Mouse (Mus musculus) hindbrain, embryonic 10.5 days (tissue): ENCODE results near the gene Diablo. TPM values are rescaled to one million over a fixed set of nuclear protein-coding genes. Genes with fewer than 3 reads are reported as not detected.
"Not testable (repeated sequence)": the region's sequence is repeated elsewhere in the genome, so short reads cannot be mapped to it uniquely, and the experiment has no call there.

Experiments used
- DNase-seq: peaks from one replicate; pipeline ENCODE4 v3.0.0-alpha.2; 2017; ENCODE audit warnings: low spot score
- H3K27ac ChIP-seq: fragments of 300-500 bp; sonication (generic); 2 replicates; pipeline ENCODE4 v1.5.1; 2016; ENCODE audit warnings: mild to moderate bottlenecking, moderate library complexity
- H3K27me3 ChIP-seq: fragments of 300-500 bp; sonication (generic); 2 replicates; pipeline ENCODE4 v1.6.1; 2016; ENCODE audit warnings: mild to moderate bottlenecking; ENCODE audit not compliant: poor library complexity, insufficient read depth, severe bottlenecking
- H3K36me3 ChIP-seq: fragments of 300-500 bp; sonication (generic); 2 replicates; pipeline ENCODE4 v1.6.1; 2016; ENCODE audit warnings: mild to moderate bottlenecking, moderate library complexity
- H3K4me1 ChIP-seq: fragments of 300-500 bp; sonication (generic); replicated peaks from 2 replicates; pipeline ENCODE4 v1.6.1; 2016; ENCODE audit warnings: mild to moderate bottlenecking
- H3K4me3 ChIP-seq: fragments of 300-500 bp; sonication (generic); 2 replicates; pipeline ENCODE4 v1.5.1; 2016; ENCODE audit warnings: mild to moderate bottlenecking, moderate library complexity
- H3K9me3 ChIP-seq: fragments of 300-500 bp; sonication (generic); 2 replicates; pipeline ENCODE4 v1.6.1; 2016; ENCODE audit warnings: mild to moderate bottlenecking, moderate library complexity
- WGBS: fragments of 180-500 bp; shearing (Covaris S2); methylation state at CpG from one replicate; pipeline ENCODE4 v1.1.7; 2016; 5-methylcytosine and 5-hydroxymethylcytosine counted together
- polyA plus RNA-seq: library from polyadenylated mRNA; unstranded; fragments of >200 nt; fragmentation: Nextera tagmentation; extraction: Ambion mirVana; gene quantifications from 2 replicates; pipeline ENCODE4 v1.2.1, GENCODE M21; 2016

Diablo gene
- polyA plus RNA-seq, 1 experiment from 2014 or later = 149 TPM

DNA sequence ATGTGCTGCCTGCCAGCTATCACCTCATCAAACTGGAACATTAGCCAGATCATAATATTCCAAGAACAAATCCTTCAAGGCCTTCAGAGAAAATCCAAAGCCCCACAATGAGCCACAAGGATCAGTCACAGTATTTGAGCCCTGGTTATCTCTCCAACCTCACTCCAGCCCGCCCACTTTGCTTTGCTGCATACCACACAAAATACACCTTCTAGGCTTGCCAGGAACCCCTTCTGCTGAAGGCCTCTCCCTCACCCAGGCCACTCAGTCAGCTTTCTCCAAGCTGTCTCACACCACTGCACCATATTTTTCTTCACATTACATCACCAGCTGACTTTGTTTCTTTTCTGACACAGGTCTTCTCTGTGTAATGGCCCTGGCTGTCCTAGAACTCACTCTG, 1.8 kb downstream of the Diablo start:
- Histone ChIP-seq H3K4me1 (peaks cover 33% of the 10 kb centered on the region), H3K27me3 (no peaks in the 10 kb centered on the region), H3K27ac (no peak overlapping the region), H3K9me3 (no peaks in the 10 kb centered on the region), H3K36me3 (peaks cover 32% of the 10 kb centered on the region), H3K4me3 (peak overlapping the region; percentile 97; the same call in 1 of the 2 replicates)
- DNase-seq = no peak
- 88% methylated on average over 1 of the region's 1 CpGs for WGBS

DNA sequence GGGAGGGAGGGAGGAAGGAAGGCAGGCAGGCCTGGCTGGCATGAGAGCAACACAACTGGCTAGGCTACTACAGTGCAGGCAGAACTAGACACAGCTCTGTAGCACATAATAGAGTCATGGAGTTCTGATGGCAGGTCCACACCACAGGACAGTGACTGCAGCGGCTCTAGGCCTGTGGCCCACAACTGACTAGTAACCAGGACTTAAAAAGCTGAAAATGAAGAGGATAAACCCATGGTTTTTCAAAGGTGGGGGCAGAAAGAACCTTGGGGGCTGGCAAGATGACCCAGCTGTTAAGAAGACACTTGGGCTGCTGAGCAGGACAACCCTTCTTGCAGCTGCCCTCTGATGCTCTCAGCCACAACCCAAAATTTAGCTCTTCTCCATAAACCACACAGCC, 2.4 kb downstream of the Diablo start:
- peaks cover 35% of the 10 kb centered on the region for H3K36me3 ChIP-seq
- H3K27ac ChIP-seq = no peak overlapping the region
- no peak overlapping the region for H3K4me3 ChIP-seq
- peaks cover 33% of the 10 kb centered on the region for H3K4me1 ChIP-seq
- no peak for DNase-seq
- 87% methylated on average over 1 of the region's 1 CpGs for WGBS
- no peaks in the 10 kb centered on the region for H3K27me3 ChIP-seq
- no peaks in the 10 kb centered on the region for H3K9me3 ChIP-seq

DNA sequence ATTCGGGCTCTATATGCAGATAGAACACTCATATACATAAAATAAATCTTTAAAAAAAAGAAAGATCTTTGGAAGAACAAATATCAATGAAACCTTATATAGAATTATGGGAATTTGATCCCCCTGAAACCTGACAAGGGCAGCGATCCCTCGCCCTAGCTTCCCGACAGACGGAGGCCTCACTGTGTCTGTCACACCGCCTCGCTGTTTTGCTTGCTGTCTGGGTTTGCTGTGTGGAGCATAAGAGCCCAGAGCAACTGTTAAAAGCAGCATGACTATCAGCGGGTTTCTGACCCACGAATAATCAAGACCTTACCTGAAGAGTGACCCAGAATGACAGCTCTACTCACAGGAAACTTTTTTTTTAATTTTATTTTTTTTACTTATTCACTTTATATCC, 3.3 kb downstream of the Diablo start:
- no peak overlapping the region for H3K27ac ChIP-seq
- peaks cover 41% of the 10 kb centered on the region for H3K36me3 ChIP-seq
- DNase-seq = no peak
- H3K4me3 ChIP-seq = no peak overlapping the region
- peaks cover 33% of the 10 kb centered on the region for H3K4me1 ChIP-seq
- WGBS = 88% methylated on average over 9 of the region's 9 CpGs
- H3K9me3 ChIP-seq = no peaks in the 10 kb centered on the region
- H3K27me3 ChIP-seq = no peaks in the 10 kb centered on the region

DNA sequence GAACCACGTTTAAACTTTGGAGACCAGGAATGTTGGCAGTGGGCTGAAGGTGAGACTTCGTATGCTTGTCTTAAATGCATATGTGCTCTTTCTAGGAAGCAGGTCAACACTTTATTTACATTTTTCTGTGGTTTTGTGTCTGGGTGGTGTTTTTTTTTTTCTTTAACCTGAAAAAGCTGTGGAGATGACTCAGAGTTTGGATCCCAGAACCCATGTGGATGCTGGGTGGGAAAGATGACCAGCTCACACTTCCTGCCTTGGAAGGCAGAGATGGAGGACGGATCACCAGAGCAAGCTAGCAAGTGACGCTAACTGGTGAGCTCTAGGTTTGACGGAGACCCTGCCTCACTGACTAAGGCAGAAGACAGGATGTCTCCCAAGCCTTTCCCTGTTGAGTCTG, 9.1 kb downstream of the Diablo start:
- no peak overlapping the region for H3K4me3 ChIP-seq
- peaks cover 93% of the 10 kb centered on the region for H3K36me3 ChIP-seq
- H3K4me1 ChIP-seq = 0 out of 2 replicates have a peak, but pooled peaks cover 2% of the 10 kb centered on the region
- DNase-seq = no peak
- no peaks in the 10 kb centered on the region; the same call in 1 of the 2 replicates for H3K27me3 ChIP-seq
- 93% methylated on average over 5 of the region's 5 CpGs for WGBS
- no peaks in the 10 kb centered on the region for H3K9me3 ChIP-seq
- no peak overlapping the region for H3K27ac ChIP-seq

DNA sequence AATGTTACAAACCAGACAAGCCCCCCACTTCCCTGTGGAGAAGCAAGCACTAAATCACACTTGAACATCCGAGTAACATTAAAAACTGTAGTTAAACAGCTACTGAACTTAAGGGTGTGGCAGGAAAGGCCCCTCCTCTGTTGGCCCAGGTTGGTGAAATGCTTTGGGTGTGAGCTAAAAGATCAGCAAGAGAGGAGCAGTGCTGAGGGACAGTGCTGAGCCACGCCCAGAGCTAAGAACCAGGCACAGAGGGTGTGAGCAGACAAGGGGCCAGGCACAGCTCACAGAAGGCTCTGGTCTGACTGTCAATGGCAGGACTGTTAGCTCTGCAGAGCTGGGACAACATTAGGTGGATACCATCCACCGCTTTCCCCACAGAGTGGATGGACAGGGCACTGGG, 11.9 kb downstream of the Diablo start:
- 86% methylated on average over 3 of the region's 3 CpGs for WGBS
- no peak for DNase-seq
- H3K4me1 ChIP-seq = peaks cover 22% of the 10 kb centered on the region
- peaks cover 67% of the 10 kb centered on the region for H3K36me3 ChIP-seq
- peaks cover 15% of the 10 kb centered on the region for H3K27me3 ChIP-seq
- no peak overlapping the region for H3K27ac ChIP-seq
- no peaks in the 10 kb centered on the region for H3K9me3 ChIP-seq
- no peak overlapping the region for H3K4me3 ChIP-seq

DNA sequence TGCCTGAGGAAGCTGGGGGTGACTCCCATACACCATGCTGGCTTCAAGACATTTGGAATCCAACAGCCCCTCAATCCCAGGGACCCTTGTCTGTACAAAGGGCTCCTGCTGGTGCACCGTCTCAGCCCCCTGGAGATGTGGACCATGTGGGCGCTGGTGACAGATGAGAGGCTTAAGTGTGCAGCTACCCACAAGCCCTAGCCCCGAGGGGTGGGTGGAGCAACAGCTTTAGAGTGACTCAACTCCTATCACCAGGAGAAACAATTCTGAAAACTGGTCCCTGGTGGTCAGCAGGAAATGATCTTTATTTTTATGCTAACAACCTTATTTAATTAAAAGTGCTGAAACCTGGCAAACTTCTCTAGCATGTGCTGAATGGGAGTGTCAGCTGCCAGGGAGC, 12.6 kb downstream of the Diablo start:
- not testable (repeated sequence) for H3K27ac ChIP-seq, H3K9me3 ChIP-seq, DNase-seq, H3K4me3 ChIP-seq
- Histone ChIP-seq H3K4me1 (peaks cover 22% of the 10 kb centered on the region), H3K27me3 (peaks cover 22% of the 10 kb centered on the region), H3K36me3 (peaks cover 60% of the 10 kb centered on the region)
- 86% methylated on average over 3 of the region's 3 CpGs for WGBS

DNA sequence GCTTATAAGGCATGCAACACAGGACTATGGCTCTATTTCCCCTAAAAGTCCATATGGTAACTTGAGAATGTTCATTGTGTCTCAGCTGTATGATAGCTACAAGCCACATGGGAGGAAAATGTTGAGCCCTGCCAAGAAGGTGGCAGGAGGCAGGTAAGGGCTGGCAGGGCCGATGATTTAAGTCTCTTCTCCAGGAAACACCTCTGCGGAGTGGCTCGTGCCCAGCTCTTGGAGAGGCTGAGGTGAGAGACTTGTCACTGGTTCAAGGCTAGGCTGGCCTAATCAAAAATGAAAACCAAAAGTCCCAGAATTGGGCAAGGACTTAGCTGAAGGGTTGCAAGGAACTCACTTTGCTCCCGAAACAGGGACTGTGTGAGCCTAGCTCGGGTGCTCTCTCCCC, 13.8 kb downstream of the Diablo start, which contains the start of gene B3gnt4:
Gene B3gnt4 (plus strand): TSS at position 301 of the 400 bp plus-strand sequence.
- Histone ChIP-seq H3K4me3 (peak within 1 kb of the TSS; percentile 67; the same call in 1 of the 2 replicates), H3K4me1 (peaks cover 22% of the 10 kb centered on the region), H3K27ac (no peak within 1 kb of the TSS), H3K36me3 (peaks cover 47% of the 10 kb centered on the region), H3K9me3 (no peaks in the 10 kb centered on the region), H3K27me3 (peaks cover 27% of the 10 kb centered on the region)
- DNase-seq = no peak
- 90% methylated on average over 5 of the region's 5 CpGs for WGBS

DNA sequence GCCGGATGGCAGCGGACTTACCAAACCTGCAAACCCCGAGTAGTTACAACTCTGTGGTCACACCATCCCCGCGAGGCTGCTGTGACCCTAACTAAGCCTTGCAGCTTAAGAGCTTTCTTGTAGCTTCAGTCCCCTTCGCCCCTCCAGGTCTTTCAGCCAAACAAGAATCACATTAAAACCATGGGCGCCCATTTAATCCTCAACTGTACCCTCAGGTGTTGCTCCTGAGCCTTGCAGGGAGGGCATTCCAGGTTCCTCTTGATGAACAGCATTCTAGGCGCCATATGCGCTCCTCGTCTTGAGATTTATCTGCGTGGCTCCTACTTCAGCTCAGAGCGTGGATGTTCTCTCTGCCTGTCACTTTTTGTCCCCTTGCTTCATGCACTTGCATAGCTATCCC, 15.1 kb downstream of the Diablo start:
- WGBS = 10% methylated on average over 12 of the region's 12 CpGs
- DNase-seq = no peak
- Histone ChIP-seq H3K9me3 (no peaks in the 10 kb centered on the region), H3K36me3 (peaks cover 35% of the 10 kb centered on the region), H3K4me3 (peak overlapping the region; percentile 67), H3K27ac (peak overlapping the region; percentile 85), H3K4me1 (peaks cover 22% of the 10 kb centered on the region), H3K27me3 (peaks cover 30% of the 10 kb centered on the region)

DNA sequence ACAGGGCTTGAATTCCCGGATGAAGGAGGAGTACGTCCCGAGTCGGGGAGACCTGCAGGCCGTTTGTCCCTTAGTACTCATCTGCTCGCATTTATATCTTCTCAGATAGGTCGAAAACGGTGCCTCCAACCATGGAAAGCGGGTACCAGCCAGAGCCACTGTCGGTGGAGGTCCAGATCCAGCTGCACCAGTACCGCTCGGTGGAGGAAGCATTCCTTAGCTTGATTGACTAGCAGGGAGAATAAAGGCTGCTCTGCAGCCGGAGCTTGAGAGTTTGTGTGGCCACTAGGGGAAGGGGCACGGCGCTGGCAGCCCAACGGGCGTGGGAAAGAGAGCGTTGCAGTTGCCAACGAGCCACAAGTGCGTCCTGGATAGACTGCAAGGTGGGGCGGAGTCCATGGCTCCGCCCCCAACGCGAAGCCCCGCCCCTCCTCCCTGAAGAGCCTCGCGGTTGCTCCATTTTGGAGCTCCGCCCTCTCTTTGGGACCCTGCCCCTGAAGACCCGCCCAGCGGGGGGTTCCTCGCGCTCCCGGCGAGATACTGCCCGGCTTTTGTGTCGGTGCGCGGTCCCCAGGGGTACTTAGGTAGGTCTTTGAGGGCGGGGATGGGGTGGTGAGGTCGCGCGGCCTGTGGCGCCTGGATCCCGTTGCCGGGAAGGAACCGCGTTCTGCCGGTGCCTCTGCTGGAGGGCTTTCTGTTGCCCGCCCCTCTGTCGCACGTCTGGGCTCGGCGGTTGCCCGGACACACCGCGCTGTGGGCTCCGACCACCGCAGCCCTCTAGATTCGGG, 15.8 kb downstream of the Diablo start:
- peak overlapping the region; percentile 67 for H3K4me3 ChIP-seq
- peak; percentile 93 for DNase-seq
- peaks cover 30% of the 10 kb centered on the region for H3K4me1 ChIP-seq
- WGBS = under 1% methylated on average over 59 of the region's 59 CpGs
- H3K27ac ChIP-seq = peak overlapping the region; percentile 85
- peaks cover 29% of the 10 kb centered on the region for H3K36me3 ChIP-seq
- peaks cover 30% of the 10 kb centered on the region for H3K27me3 ChIP-seq
- H3K9me3 ChIP-seq = no peaks in the 10 kb centered on the region

DNA sequence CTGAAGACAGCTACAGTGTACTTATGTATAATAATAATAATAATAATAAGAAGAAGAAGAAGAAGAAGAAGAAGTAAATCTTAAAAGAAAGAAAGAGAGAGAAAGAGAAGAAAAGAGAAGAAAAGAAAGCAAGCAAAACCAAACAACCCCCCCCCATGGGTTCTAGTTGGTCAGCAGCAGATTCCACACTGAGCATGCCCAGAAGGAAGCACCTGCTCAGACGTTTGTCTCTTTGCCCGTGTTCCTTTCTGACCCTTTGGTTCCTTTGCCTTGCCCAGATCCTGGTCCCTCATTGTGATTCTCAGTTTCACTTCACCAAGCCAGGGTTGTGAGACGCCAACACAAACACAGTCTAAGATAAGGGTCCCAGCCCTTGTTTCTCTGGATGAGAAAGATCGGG, 22.0 kb downstream of the Diablo start:
- no peak overlapping the region for H3K4me3 ChIP-seq
- H3K4me1 ChIP-seq = peaks cover 32% of the 10 kb centered on the region
- H3K27me3 ChIP-seq = peaks cover 29% of the 10 kb centered on the region
- H3K9me3 ChIP-seq = no peaks in the 10 kb centered on the region
- no peak for DNase-seq
- no peak overlapping the region for H3K27ac ChIP-seq
- no peaks in the 10 kb centered on the region for H3K36me3 ChIP-seq
- WGBS = 82% methylated on average over 4 of the region's 4 CpGs

DNA sequence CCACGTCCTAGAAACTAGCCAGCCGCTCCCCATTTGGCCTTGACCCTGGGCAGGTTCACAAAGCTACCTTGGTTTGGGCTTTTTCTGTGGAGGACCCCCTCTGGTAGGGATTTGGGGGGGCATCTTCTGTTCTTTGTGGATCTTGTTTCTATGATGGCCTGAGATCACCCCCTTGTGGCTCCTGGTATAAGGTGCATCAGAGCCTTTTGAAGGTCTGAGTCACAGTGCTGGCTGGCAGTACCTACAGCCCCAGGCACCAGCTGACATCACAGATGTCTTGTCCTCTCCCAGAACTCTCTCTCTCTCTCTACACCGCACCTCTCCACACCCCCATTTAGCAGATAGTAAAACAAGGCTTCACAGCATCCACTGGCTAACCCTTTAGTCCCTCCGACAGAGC, 24.3 kb downstream of the Diablo start:
- peaks cover 38% of the 10 kb centered on the region for H3K4me1 ChIP-seq
- H3K36me3 ChIP-seq = no peaks in the 10 kb centered on the region
- DNase-seq = no peak
- no peak overlapping the region for H3K4me3 ChIP-seq
- H3K27me3 ChIP-seq = peaks cover 21% of the 10 kb centered on the region
- H3K27ac ChIP-seq = no peak overlapping the region
- no peaks in the 10 kb centered on the region for H3K9me3 ChIP-seq
- 48% methylated on average over 4 of the region's 4 CpGs for WGBS

DNA sequence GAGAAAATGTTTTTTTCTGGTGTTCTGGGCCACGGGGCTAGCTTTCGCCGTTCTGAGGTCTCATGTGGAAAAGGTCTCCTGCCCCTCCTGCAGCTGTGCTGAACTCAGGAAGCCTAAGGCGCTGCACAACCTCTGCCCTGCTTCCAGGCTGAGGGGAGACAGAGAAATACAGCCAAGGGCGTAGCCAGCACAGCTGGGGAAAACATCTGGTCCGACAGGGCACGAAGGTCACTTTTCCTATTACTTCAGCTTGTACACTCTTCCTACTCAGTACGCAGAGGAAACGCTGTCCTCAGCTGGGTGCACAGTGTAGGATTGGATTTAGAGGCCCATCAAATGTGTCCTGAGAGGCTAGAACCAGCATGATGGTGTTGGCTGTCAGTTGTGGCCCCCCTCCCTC, 34.0 kb downstream of the Diablo start:
- H3K9me3 ChIP-seq = no peaks in the 10 kb centered on the region
- H3K27ac ChIP-seq = no peak overlapping the region
- peaks cover 14% of the 10 kb centered on the region for H3K4me1 ChIP-seq
- peaks cover 7% of the 10 kb centered on the region for H3K27me3 ChIP-seq
- H3K36me3 ChIP-seq = no peaks in the 10 kb centered on the region
- no peak for DNase-seq
- 50% methylated on average over 9 of the region's 9 CpGs for WGBS
- H3K4me3 ChIP-seq = no peak overlapping the region

DNA sequence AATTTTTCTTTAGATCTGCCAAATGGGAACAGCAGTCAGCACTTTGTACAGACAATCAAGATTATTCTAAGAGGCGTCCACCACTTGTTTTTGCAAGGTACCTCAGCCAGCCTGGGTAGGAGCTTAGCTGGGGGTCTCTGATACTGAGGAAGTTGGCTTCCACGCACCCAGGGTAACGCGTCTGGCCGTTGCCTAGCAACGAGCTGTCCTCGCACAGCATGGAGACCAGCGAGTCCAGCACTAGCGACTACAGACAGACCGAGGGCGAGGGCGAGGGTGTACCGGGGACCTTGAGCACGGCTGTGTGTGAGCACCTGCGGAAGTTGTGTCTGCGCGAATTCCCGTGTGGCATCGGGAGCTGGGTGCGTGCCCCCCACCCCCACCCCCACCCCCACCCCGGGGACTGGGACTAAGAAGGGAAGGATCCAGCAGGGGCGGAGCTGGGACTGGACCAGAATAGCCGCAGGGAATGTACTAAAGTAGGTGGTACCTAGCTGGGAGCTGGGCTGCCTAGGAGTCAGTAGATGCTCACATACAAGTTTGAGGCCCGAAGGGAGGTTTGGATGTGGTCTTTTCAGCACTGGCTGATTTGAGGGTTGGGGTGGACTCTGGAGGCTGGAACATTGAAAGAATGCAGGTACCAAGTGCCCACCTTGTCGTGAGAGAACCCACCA, 34.7 kb downstream of the Diablo start, which contains the start of the genes Lrrc43 and Il31:
Gene Lrrc43 (plus strand): TSS at position 194 of the 674 bp plus-strand sequence.
Gene Il31 (minus strand): TSS at position 378 of the 674 bp plus-strand sequence.
- no peak within 1 kb of the TSS for H3K27ac ChIP-seq

More for the DNA sequence above, 34.7 kb downstream of the Diablo start, which contains the start of the genes Lrrc43 and Il31:
- no peaks in the 10 kb centered on the region for H3K9me3 ChIP-seq
- no peaks in the 10 kb centered on the region for H3K36me3 ChIP-seq
- peaks cover 14% of the 10 kb centered on the region for H3K4me1 ChIP-seq
- 8% methylated on average over 25 of the region's 25 CpGs for whole genome bisulfite sequencing
- peaks cover 7% of the 10 kb centered on the region for H3K27me3 ChIP-seq
- DNase-seq = peak; percentile 60
- peak within 1 kb of the TSS; percentile 47 for H3K4me3 ChIP-seq
